Mouse (Mus musculus): ENCODE measurements around the gene Cxcl12. TPM values are rescaled to one million over a fixed set of nuclear protein-coding genes. Genes with fewer than 3 reads are reported as not detected.
A peak's percentile ranks its signal among the peaks of the same experiment; 100 is the strongest.

The Cxcl12 gene
- polyA plus RNA-seq, 1 experiment from 2014 or later: 6.0 TPM

DNA sequence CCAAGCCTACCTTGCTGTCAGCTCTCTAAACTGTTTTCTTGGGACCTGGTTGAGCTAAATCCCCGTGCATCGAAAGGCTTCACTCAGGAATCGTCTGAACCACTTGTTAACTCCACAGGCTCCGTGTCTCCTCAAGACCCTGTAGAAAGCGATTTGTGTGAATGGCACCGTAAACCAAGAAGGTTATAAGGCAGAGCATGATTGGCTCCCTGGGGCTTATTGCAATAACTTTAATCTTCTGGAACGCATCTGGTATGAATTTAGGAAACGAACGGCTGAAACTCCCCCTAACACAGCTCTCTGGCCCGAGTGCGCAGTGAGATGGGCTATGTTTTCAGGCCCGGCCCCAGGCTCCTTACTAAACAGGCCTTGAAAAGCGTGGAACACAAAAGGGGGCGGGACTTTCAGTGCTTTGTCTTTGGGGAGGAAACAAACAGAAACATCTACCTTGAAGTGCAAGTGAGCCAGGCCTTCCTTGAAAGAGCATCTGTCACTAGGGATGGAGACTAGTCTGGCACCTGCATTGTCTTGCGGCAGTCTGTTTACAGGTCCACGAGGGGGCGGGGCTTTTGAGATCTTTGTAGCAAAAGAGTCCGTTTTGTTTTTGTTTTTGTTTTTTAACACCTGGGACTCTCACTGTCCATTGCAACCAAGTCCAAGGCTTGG is 16.7 kb upstream of the Cxcl12 start:
- H3K27ac ChIP-seq (ENCODE audit: low read depth, low read length): no peak overlapping the region
- no peak overlapping the region for H3K4me2 ChIP-seq (ENCODE audit: low read depth, low read length)
- no peaks in the 10 kb centered on the region for H3K4me1 ChIP-seq (ENCODE audit: control insufficient read depth, insufficient read depth, low read length)
- no peaks in the 10 kb centered on the region for H3K9me3 ChIP-seq (ENCODE audit: control insufficient read depth, low read length)
- no peak overlapping the region for H3K9ac ChIP-seq (replicated peaks; ENCODE audit: low read depth, low read length)
- no peaks in the 10 kb centered on the region for H3K36me3 ChIP-seq (ENCODE audit: control insufficient read depth, insufficient read depth, low read length)
- H3K4me3 ChIP-seq (ENCODE audit: low read depth, low read length): no peak overlapping the region
- no peak for ATAC-seq (ENCODE audit: low read depth)
- 8% methylated on average over 18 of the region's 18 CpGs for WGBS
- H3K27me3 ChIP-seq (ENCODE audit: control insufficient read depth, insufficient read depth, low read length): no peaks in the 10 kb centered on the region

DNA sequence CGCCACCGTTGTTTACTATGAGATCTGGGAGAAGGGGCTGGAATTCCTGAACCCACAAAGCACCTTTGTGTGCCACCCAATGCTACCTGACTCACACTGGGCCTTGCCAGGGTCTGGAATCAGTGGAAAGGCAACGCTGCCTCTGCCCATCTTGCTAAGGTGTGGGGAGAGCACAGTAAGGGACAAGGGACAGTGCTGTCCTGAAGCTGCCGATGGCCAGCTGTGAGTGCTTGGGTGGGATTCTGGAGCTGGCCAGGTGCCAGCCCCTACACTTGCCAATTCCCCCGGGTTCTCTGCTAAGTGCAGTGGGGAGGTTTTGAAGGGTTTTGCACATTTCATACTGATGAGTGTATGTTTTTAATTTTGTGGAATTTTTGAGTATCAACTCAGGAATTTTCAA is 15.3 kb upstream of the Cxcl12 start:
- WGBS: 70% methylated on average over 5 of the region's 5 CpGs
- Histone ChIP-seq H3K27ac (ENCODE audit: low read depth, low read length) (no peak overlapping the region), H3K9ac (replicated peaks; ENCODE audit: low read depth, low read length) (no peak overlapping the region), H3K4me3 (ENCODE audit: low read depth, low read length) (no peak overlapping the region), H3K4me1 (ENCODE audit: control insufficient read depth, insufficient read depth, low read length) (no peaks in the 10 kb centered on the region), H3K27me3 (ENCODE audit: control insufficient read depth, insufficient read depth, low read length) (no peaks in the 10 kb centered on the region), H3K36me3 (ENCODE audit: control insufficient read depth, insufficient read depth, low read length) (no peaks in the 10 kb centered on the region), H3K4me2 (ENCODE audit: low read depth, low read length) (no peak overlapping the region), H3K9me3 (ENCODE audit: control insufficient read depth, low read length) (no peaks in the 10 kb centered on the region)
- no peak for ATAC-seq (ENCODE audit: low read depth)

GRCm38 (mm10) chr6:117156846-117157245 is 11.5 kb upstream of the Cxcl12 start:
- Histone ChIP-seq H3K9me3 (ENCODE audit: control insufficient read depth, low read length) (no peaks in the 10 kb centered on the region), H3K4me3 (ENCODE audit: low read depth, low read length) (no peak overlapping the region), H3K36me3 (ENCODE audit: control insufficient read depth, insufficient read depth, low read length) (no peaks in the 10 kb centered on the region), H3K9ac (replicated peaks; ENCODE audit: low read depth, low read length) (no peak overlapping the region), H3K27me3 (ENCODE audit: control insufficient read depth, insufficient read depth, low read length) (no peaks in the 10 kb centered on the region), H3K4me1 (ENCODE audit: control insufficient read depth, insufficient read depth, low read length) (no peaks in the 10 kb centered on the region), H3K4me2 (ENCODE audit: low read depth, low read length) (no peak overlapping the region), H3K27ac (ENCODE audit: low read depth, low read length) (no peak overlapping the region)
- ATAC-seq (ENCODE audit: low read depth): no peak
- WGBS: 80% methylated on average over 4 of the region's 4 CpGs

DNA sequence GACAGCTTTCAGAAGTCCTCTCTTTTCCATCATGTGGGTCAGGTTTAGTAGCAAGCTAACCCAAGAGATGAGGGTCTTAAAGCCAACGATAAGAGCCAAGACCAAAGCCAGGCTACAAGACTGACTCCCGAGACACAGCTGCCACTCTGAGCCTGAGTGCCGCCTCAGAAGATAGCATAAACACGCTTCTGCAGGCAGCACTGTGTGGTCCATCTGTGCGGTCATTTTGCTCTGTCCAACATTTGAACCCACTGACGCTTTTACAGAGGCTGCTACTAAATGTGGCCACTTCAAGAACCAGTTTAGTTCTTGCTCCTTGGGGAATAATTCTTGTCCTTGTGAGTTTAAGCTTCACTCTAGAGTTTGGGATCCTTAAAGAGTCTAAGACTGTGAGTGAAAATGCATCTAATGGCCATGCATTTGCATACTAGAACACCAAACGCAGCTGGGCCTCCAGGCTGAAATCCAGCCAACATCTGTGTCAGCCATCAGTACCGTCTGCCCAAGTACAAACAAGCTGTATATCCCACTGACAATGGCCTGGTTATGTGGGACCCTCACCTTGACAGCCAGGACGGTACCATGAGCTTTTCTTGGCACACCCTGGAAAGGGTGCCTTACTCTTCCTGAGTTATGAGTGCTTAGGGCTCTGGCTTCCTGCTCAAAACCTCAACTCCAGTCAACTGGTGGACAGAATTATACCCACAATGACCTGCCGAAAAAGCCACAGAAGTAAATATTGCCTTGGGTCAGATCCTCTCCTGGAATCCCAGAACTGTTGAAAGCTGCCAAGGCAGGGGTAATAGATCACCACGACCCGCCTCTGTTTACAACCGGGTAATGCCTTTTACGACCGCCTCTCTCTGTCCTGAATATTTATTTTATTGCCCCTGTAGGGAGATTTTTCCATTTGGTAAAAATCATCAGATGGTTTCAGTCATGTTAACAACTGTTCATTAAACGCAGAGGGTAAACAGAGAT is 8.3 kb upstream of the Cxcl12 start:
- Histone ChIP-seq H3K27ac (ENCODE audit: low read depth, low read length) (no peak overlapping the region), H3K36me3 (ENCODE audit: control insufficient read depth, insufficient read depth, low read length) (no peaks in the 10 kb centered on the region), H3K27me3 (ENCODE audit: control insufficient read depth, insufficient read depth, low read length) (no peaks in the 10 kb centered on the region), H3K4me3 (ENCODE audit: low read depth, low read length) (no peak overlapping the region), H3K4me1 (ENCODE audit: control insufficient read depth, insufficient read depth, low read length) (no peaks in the 10 kb centered on the region), H3K9me3 (ENCODE audit: control insufficient read depth, low read length) (no peaks in the 10 kb centered on the region), H3K4me2 (ENCODE audit: low read depth, low read length) (no peak overlapping the region), H3K9ac (replicated peaks; ENCODE audit: low read depth, low read length) (no peak overlapping the region)
- ATAC-seq (ENCODE audit: low read depth): no peak
- WGBS: 29% methylated on average over 16 of the region's 16 CpGs

GRCm38 (mm10) chr6:117163486-117163885 is 4.8 kb upstream of the Cxcl12 start:
- Histone ChIP-seq H3K4me2 (ENCODE audit: low read depth, low read length) (no peak overlapping the region), H3K9me3 (ENCODE audit: control insufficient read depth, low read length) (no peaks in the 10 kb centered on the region), H3K36me3 (ENCODE audit: control insufficient read depth, insufficient read depth, low read length) (no peaks in the 10 kb centered on the region), H3K4me3 (ENCODE audit: low read depth, low read length) (no peak overlapping the region), H3K9ac (replicated peaks; ENCODE audit: low read depth, low read length) (no peak overlapping the region), H3K27me3 (ENCODE audit: control insufficient read depth, insufficient read depth, low read length) (peaks cover 10% of the 10 kb centered on the region), H3K27ac (ENCODE audit: low read depth, low read length) (no peak overlapping the region), H3K4me1 (ENCODE audit: control insufficient read depth, insufficient read depth, low read length) (peaks cover 7% of the 10 kb centered on the region; the same call in 1 of the 2 replicates)
- no peak for ATAC-seq (ENCODE audit: low read depth)
- 74% methylated on average over 5 of the region's 5 CpGs for WGBS

- no peaks in the 10 kb centered on the region for H3K36me3 ChIP-seq (ENCODE audit: control insufficient read depth, insufficient read depth, low read length)
- peak; percentile 88 for ATAC-seq (ENCODE audit: low read depth)
- no peak overlapping the region for H3K27ac ChIP-seq (ENCODE audit: low read depth, low read length)
- H3K4me1 ChIP-seq (ENCODE audit: control insufficient read depth, insufficient read depth, low read length): peaks cover 17% of the 10 kb centered on the region
- WGBS: 1% methylated on average over 16 of the region's 16 CpGs
- peaks cover 33% of the 10 kb centered on the region for H3K27me3 ChIP-seq (ENCODE audit: control insufficient read depth, insufficient read depth, low read length)
- H3K9ac ChIP-seq (replicated peaks; ENCODE audit: low read depth, low read length): no peak overlapping the region
- H3K9me3 ChIP-seq (ENCODE audit: control insufficient read depth, low read length): no peaks in the 10 kb centered on the region
- H3K4me3 ChIP-seq (ENCODE audit: low read depth, low read length): no peak overlapping the region
- H3K4me2 ChIP-seq (ENCODE audit: low read depth, low read length): peak overlapping the region; percentile 18; the same call in 1 of the 2 replicates
Measured at GRCm38 (mm10) chr6:117166581-117167425, 1.5 kb upstream of the Cxcl12 start.

DNA sequence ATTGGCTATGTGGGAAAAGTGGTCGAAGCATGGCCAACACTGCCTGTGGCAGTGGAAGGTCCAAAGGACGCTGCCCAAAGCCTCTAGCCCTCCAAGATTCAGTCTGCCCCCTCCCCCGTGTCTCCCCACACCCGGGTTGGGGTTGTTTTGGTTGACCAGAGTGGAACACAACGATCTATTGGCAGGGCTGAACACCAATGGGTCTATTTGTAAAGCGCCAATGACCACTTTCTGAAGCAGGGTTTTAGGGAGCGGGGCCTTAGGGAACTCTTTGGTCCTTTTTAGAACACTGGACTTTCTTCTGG is 957 bp upstream of the Cxcl12 start:
- Histone ChIP-seq H3K9me3 (ENCODE audit: control insufficient read depth, low read length) (no peaks in the 10 kb centered on the region), H3K9ac (replicated peaks; ENCODE audit: low read depth, low read length) (no peak overlapping the region), H3K27me3 (ENCODE audit: control insufficient read depth, insufficient read depth, low read length) (peaks cover 38% of the 10 kb centered on the region), H3K4me3 (ENCODE audit: low read depth, low read length) (no peak overlapping the region), H3K27ac (ENCODE audit: low read depth, low read length) (no peak overlapping the region), H3K36me3 (ENCODE audit: control insufficient read depth, insufficient read depth, low read length) (no peaks in the 10 kb centered on the region), H3K4me2 (ENCODE audit: low read depth, low read length) (no peak overlapping the region), H3K4me1 (ENCODE audit: control insufficient read depth, insufficient read depth, low read length) (peaks cover 17% of the 10 kb centered on the region)
- ATAC-seq (ENCODE audit: low read depth): no peak
- 10% methylated on average over 7 of the region's 7 CpGs for WGBS

GRCm38 (mm10) chr6:117169051-117169909 is 945 bp downstream of the Cxcl12 start:
- ATAC-seq (ENCODE audit: low read depth): no peak
- Histone ChIP-seq H3K27ac (ENCODE audit: low read depth, low read length) (no peak overlapping the region), H3K36me3 (ENCODE audit: control insufficient read depth, insufficient read depth, low read length) (no peaks in the 10 kb centered on the region), H3K4me1 (ENCODE audit: control insufficient read depth, insufficient read depth, low read length) (peaks cover 17% of the 10 kb centered on the region), H3K27me3 (ENCODE audit: control insufficient read depth, insufficient read depth, low read length) (peaks cover 39% of the 10 kb centered on the region), H3K4me2 (ENCODE audit: low read depth, low read length) (peak overlapping the region; percentile 85), H3K9ac (replicated peaks; ENCODE audit: low read depth, low read length) (peak overlapping the region; percentile 48), H3K4me3 (ENCODE audit: low read depth, low read length) (peak overlapping the region; percentile 46), H3K9me3 (ENCODE audit: control insufficient read depth, low read length) (no peaks in the 10 kb centered on the region)
- WGBS: under 1% methylated on average over 46 of the region's 46 CpGs

Data from neural tube, embryonic 14.5 days (tissue).